Mouse (Mus musculus) yolk sac, embryonic 10.5 days (tissue): ENCODE data around the gene Bglap3.
A peak's percentile ranks its signal among the peaks of the same experiment; 100 is the strongest.

Experiments
- DNase-seq: peaks from one replicate; pipeline ENCODE4 v3.0.0-alpha.2; 2017; ENCODE audit warnings: low spot score

The Bglap3 gene

GRCm38 (mm10) chr3:88335436-88336053 lies 37.0 kb downstream of the Bglap3 start:
- no peak for DNase-seq

- no peak for DNase-seq
Observed at GRCm38 (mm10) chr3:88334902-88335435, 37.6 kb downstream of the Bglap3 start.

GRCm38 (mm10) chr3:88334029-88334658 lies 38.4 kb downstream of the Bglap3 start:
- peak; percentile 84 for DNase-seq

GRCm38 (mm10) chr3:88331282-88331681 lies 41.3 kb downstream of the Bglap3 start:
- DNase-seq, result peak; percentile 21

GRCm38 (mm10) chr3:88328956-88329355 lies 43.6 kb downstream of the Bglap3 start:
- DNase-seq, result no peak

- DNase-seq, result peak; percentile 69
Observed at GRCm38 (mm10) chr3:88324951-88325405, 47.6 kb downstream of the Bglap3 start, which contains the start of gene Glmp. TSS of gene Glmp (plus strand) at chr3:88325023.
